Mouse (Mus musculus) kidney, adult 2 months (tissue): ENCODE measurements around the gene Slc44a1.

Experiments used
- CTCF ChIP-seq: fragments of 200-500 bp; conservative IDR thresholded peaks from 2 replicates; pipeline ENCODE4 v1.5.1; 2011; ENCODE audit warnings: low read depth, mild to moderate bottlenecking, control low read depth, low read length, moderate library complexity, mixed read lengths; ENCODE audit not compliant: insufficient read depth, insufficient read length
- POLR2A ChIP-seq: fragments of 200-500 bp; IDR thresholded peaks from one replicate; pipeline ENCODE4 v1.6.1; 2011; ENCODE audit warnings: low read depth, low read length, control low read depth

DNA sequence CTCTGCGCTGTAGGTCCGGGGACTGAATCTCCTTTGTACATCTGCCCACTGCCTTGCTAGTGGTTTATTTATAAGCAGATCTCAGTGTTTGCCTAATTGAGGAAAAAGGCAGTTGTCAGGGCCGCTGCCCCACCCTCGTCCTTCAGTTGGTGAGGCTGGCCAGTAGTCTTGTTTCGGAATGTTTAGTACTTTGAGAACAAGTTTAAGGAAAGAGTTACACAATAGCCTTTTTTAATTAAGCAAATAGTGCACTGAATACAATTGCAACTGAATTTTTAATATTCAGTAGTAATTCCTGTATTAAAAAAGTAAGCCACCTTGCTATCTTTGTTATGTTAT is 191.8 kb downstream of the Slc44a1 start:
- TF ChIP-seq CTCF, result no peak
- no peak for TF ChIP-seq POLR2A
